12 mouse cellular contexts compared by ENCODE assay signal in the genomic region with DNA sequence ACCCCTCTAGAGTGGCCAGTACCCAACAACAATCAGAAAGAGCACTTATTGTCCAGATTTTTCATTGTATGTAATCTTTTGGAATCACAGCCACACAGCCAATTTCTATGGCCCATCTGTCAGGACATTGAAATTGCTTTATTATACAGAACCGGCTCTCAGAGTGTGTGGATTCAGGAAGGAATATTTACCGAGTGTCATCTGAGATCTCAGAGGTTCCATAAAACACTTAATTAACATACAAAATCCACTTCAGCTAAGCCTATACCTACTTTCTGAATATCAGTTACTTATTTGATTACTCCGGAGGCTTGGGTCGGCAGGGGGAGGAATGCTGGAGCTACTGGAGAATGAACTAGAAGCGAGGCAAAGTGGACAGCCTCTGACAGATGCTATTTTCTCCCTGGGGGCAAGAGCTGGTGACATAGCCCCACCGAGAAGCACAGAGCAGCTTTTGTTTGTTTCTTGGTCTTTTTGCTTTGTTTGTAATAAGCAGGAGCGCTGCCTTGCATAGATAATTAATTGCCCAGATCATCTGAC.
DNase-seq lines count a peak whose midpoint lies in the region; ATAC-seq lines count a peak whose summit lies in the region.
"Had no signal": no experiment of that assay in that cellular context is flagged by ENCODE, and none has a peak within 500 bp of the region (broad histone marks: within the 10 kb centered on the region; RNA-seq: fewer than 3 reads in every experiment).

No protein-coding gene starts in this region.

- 22% methylated on average over 7 of the region's 7 CpGs for WGBS in embryonic facial prominence, embryonic 10.5 days
- WGBS in hindbrain, embryonic 13.5 days, result 8% methylated on average over 7 of the region's 7 CpGs
- 9% methylated on average over 7 of the region's 7 CpGs for WGBS in neural tube, embryonic 13.5 days

- peak; percentile 81 for ATAC-seq in hindbrain, embryonic 13.5 days (ENCODE audit: low FRiP score)
- peak; percentile 84 for ATAC-seq in neural tube, embryonic 13.5 days (ENCODE audit: low read depth)
- ATAC-seq: activated CD4-positive, CD25-positive, alpha-beta regulatory T cell, adult 4 months; inflammation-experienced regulatory T-cells, adult 6 months had no signal

- DNase-seq in left cerebral cortex, postnatal 4 days, result peak; percentile 53
- DNase-seq in left cerebral cortex, postnatal 14 days (ENCODE audit: low spot score in 2 of 2), result no peak
- DNase-seq in embryonic facial prominence, embryonic 10.5 days (ENCODE audit: low spot score), result peak; percentile 34
- DNase-seq in gastrocnemius, postnatal 25 days, result no peak
- no peak for DNase-seq in lung, postnatal 36 days
- no peak for DNase-seq in kidney, postnatal 4 days
- DNase-seq: heart, adult 18-20 months had no signal

- H3K4me3 ChIP-seq in embryonic facial prominence, embryonic 10.5 days, result no peak overlapping the region
- H3K4me3 ChIP-seq in hindbrain, embryonic 13.5 days, result no peak overlapping the region
- H3K4me3 ChIP-seq in neural tube, embryonic 13.5 days, result no peak overlapping the region
- H3K4me3 ChIP-seq: lung, embryonic 15.5 days had no signal

- H3K4me1 ChIP-seq in embryonic facial prominence, embryonic 10.5 days, result peaks cover 56% of the 10 kb centered on the region
- H3K4me1 ChIP-seq in hindbrain, embryonic 13.5 days (replicated peaks), result peaks cover 33% of the 10 kb centered on the region
- peaks cover 37% of the 10 kb centered on the region for H3K4me1 ChIP-seq in neural tube, embryonic 13.5 days (replicated peaks)

- H3K4me2 ChIP-seq in hindbrain, embryonic 13.5 days, result 0 out of 2 replicates have a peak overlapping the region, but pooled peaks have one; percentile 4
- 0 out of 2 replicates have a peak overlapping the region, but pooled peaks have one; percentile 18 for H3K4me2 ChIP-seq in neural tube, embryonic 13.5 days
- H3K4me2 ChIP-seq: lung, embryonic 15.5 days had no signal

- no peaks in the 10 kb centered on the region for H3K27me3 ChIP-seq in embryonic facial prominence, embryonic 10.5 days (replicated peaks; ENCODE audit: low read depth, poor library complexity, severe bottlenecking)
- no peaks in the 10 kb centered on the region for H3K27me3 ChIP-seq in hindbrain, embryonic 13.5 days
- H3K27me3 ChIP-seq in neural tube, embryonic 13.5 days, result no peaks in the 10 kb centered on the region
- H3K27me3 ChIP-seq: lung, embryonic 15.5 days had no signal

- H3K36me3 ChIP-seq in embryonic facial prominence, embryonic 10.5 days (replicated peaks), result no peaks in the 10 kb centered on the region
- H3K36me3 ChIP-seq in hindbrain, embryonic 13.5 days, result no peaks in the 10 kb centered on the region
- no peaks in the 10 kb centered on the region for H3K36me3 ChIP-seq in neural tube, embryonic 13.5 days
- H3K36me3 ChIP-seq: lung, embryonic 15.5 days had no signal

- H3K9me3 ChIP-seq in embryonic facial prominence, embryonic 10.5 days, result no peaks in the 10 kb centered on the region
- no peaks in the 10 kb centered on the region for H3K9me3 ChIP-seq in hindbrain, embryonic 13.5 days
- no peaks in the 10 kb centered on the region for H3K9me3 ChIP-seq in neural tube, embryonic 13.5 days
- H3K9me3 ChIP-seq: lung, embryonic 15.5 days had no signal

- no peak overlapping the region for H3K9ac ChIP-seq in hindbrain, embryonic 13.5 days
- no peak overlapping the region for H3K9ac ChIP-seq in neural tube, embryonic 13.5 days
- H3K9ac ChIP-seq: lung, embryonic 15.5 days had no signal

- intact Hi-C loops in left cerebral cortex, postnatal 4 days (cut with DNase I), result no loop called here
- intact Hi-C loops in left cerebral cortex, postnatal 14 days (cut with DNase I), result no loop called here

- peak overlapping the region; percentile 89 for H3K27ac ChIP-seq in embryonic facial prominence, embryonic 10.5 days (replicated peaks)
- H3K27ac ChIP-seq in hindbrain, embryonic 13.5 days, result peak overlapping the region; percentile 75
- H3K27ac ChIP-seq in neural tube, embryonic 13.5 days (replicated peaks), result peak overlapping the region; percentile 67
- H3K27ac ChIP-seq: lung, embryonic 15.5 days had no signal

Comparison
In these comparisons a context has a peak if more than half of its experiments do, and no peak if none do; other contexts are left out.
1. DNase-seq: peak in left cerebral cortex, postnatal 4 days (single experiment) and embryonic facial prominence, embryonic 10.5 days (single experiment); none in left cerebral cortex, postnatal 14 days (0 of 2), gastrocnemius, postnatal 25 days (single experiment), lung, postnatal 36 days (single experiment) and kidney, postnatal 4 days (0 of 2).
2. Peak in every context shown above with its lines, with median percentiles within 50 percentile points of each other: H3K27ac ChIP-seq.